Mouse (Mus musculus): Measurements from ENCODE around the gene Dnajc24. TPM values are rescaled to one million over a fixed set of nuclear protein-coding genes. Genes with fewer than 3 reads are reported as not detected.

The Dnajc24 gene
- 10 to 100 TPM in 20 of 26 experiments, 1 to 10 TPM in 6; 2.2 to 36.5 (median 18.3) TPM for total RNA-seq (2018; cell fraction: chromatin; rRNA removed)
- total RNA-seq (2018; cell fraction: cytosol; rRNA removed): 10 to 100 TPM; 10.4 to 17.5 (median 14.4) TPM
- total RNA-seq (2018; cell fraction: nucleus; rRNA removed): 10 to 100 TPM in 18 of 26 experiments, 1 to 10 TPM in 8; 3.6 to 37.6 (median 17.2) TPM
- 8.9 to 19.4 TPM (median 13.6 TPM) in 3 replicates for polyA plus RNA-seq (2018)

GRCm38 (mm10) chr2:106002835-106003739 lies at the start of gene Dnajc24:
Gene Dnajc24 (minus strand): TSS chr2:106003549.
- peak within 1 kb of the TSS; percentile 79 for H3K4me3 ChIP-seq (ENCODE audit: inconsistent target)
- no peaks in the 10 kb centered on the region for H3K36me3 ChIP-seq (ENCODE audit: inconsistent target)
- H3K79me2 ChIP-seq (ENCODE audit: inconsistent target): no peaks in the 10 kb centered on the region; the same call in 1 of the 2 replicates
- H3K27ac ChIP-seq: peak within 1 kb of the TSS; percentile 28
- 2% methylated on average over 43 of the region's 44 CpGs for WGBS (ENCODE audit: missing documents)

GRCm38 (mm10) chr2:106046686-106047085 lies 43.3 kb upstream of the Dnajc24 start:
- H3K4me3 ChIP-seq (ENCODE audit: inconsistent target): no peak overlapping the region
- no peaks in the 10 kb centered on the region for H3K36me3 ChIP-seq (ENCODE audit: inconsistent target)
- H3K27ac ChIP-seq: no peak overlapping the region
- no peaks in the 10 kb centered on the region for H3K79me2 ChIP-seq (ENCODE audit: inconsistent target)
- 86% methylated on average over 4 of the region's 4 CpGs for WGBS (ENCODE audit: missing documents)

GRCm38 (mm10) chr2:106042495-106042894 lies 39.1 kb upstream of the Dnajc24 start:
- no peaks in the 10 kb centered on the region for H3K36me3 ChIP-seq (ENCODE audit: inconsistent target)
- no peak overlapping the region for H3K27ac ChIP-seq
- H3K4me3 ChIP-seq (ENCODE audit: inconsistent target): no peak overlapping the region
- WGBS (ENCODE audit: missing documents): 83% methylated on average over 7 of the region's 7 CpGs
- H3K79me2 ChIP-seq (ENCODE audit: inconsistent target): no peaks in the 10 kb centered on the region

GRCm38 (mm10) chr2:106041961-106042360 lies 38.6 kb upstream of the Dnajc24 start:
- Histone ChIP-seq H3K79me2 (ENCODE audit: inconsistent target) (no peaks in the 10 kb centered on the region), H3K36me3 (ENCODE audit: inconsistent target) (no peaks in the 10 kb centered on the region), H3K27ac (no peak overlapping the region), H3K4me3 (ENCODE audit: inconsistent target) (no peak overlapping the region)
- 86% methylated on average over 5 of the region's 5 CpGs for WGBS (ENCODE audit: missing documents)

- Histone ChIP-seq H3K36me3 (ENCODE audit: inconsistent target) (no peaks in the 10 kb centered on the region), H3K79me2 (ENCODE audit: inconsistent target) (no peaks in the 10 kb centered on the region), H3K27ac (no peak overlapping the region), H3K4me3 (ENCODE audit: inconsistent target) (no peak overlapping the region)
- 78% methylated on average over 4 of the region's 4 CpGs for WGBS (ENCODE audit: missing documents)
These were observed 34.9 kb upstream of the Dnajc24 start for GRCm38 (mm10) chr2:106038286-106038685.

GRCm38 (mm10) chr2:106024895-106025294 lies 21.5 kb upstream of the Dnajc24 start:
- H3K79me2 ChIP-seq (ENCODE audit: inconsistent target): no peaks in the 10 kb centered on the region
- no peak overlapping the region for H3K4me3 ChIP-seq (ENCODE audit: inconsistent target)
- 78% methylated on average over 3 of the region's 3 CpGs for whole genome bisulfite sequencing (ENCODE audit: missing documents)
- no peak overlapping the region for H3K27ac ChIP-seq
- H3K36me3 ChIP-seq (ENCODE audit: inconsistent target): no peaks in the 10 kb centered on the region

GRCm38 (mm10) chr2:106008415-106008814 lies 5.1 kb upstream of the Dnajc24 start:
- H3K36me3 ChIP-seq (ENCODE audit: inconsistent target): no peaks in the 10 kb centered on the region
- H3K27ac ChIP-seq: no peak overlapping the region
- H3K79me2 ChIP-seq (ENCODE audit: inconsistent target): no peaks in the 10 kb centered on the region
- 67% methylated on average over 2 of the region's 2 CpGs for WGBS (ENCODE audit: missing documents)
- H3K4me3 ChIP-seq (ENCODE audit: inconsistent target): no peak overlapping the region

GRCm38 (mm10) chr2:105987999-105988398 lies 15.3 kb downstream of the Dnajc24 start:
- 60% methylated on average over 2 of the region's 2 CpGs for WGBS (ENCODE audit: missing documents)
- no peak overlapping the region for H3K4me3 ChIP-seq (ENCODE audit: inconsistent target)
- H3K36me3 ChIP-seq (ENCODE audit: inconsistent target): no peaks in the 10 kb centered on the region
- no peak overlapping the region for H3K27ac ChIP-seq
- no peaks in the 10 kb centered on the region; the same call in 1 of the 2 replicates for H3K79me2 ChIP-seq (ENCODE audit: inconsistent target)

- H3K36me3 ChIP-seq (ENCODE audit: inconsistent target): no peaks in the 10 kb centered on the region
- H3K4me3 ChIP-seq (ENCODE audit: inconsistent target): no peak overlapping the region
- H3K27ac ChIP-seq: no peak overlapping the region
- no peaks in the 10 kb centered on the region; the same call in 1 of the 2 replicates for H3K79me2 ChIP-seq (ENCODE audit: inconsistent target)
- 86% methylated on average over 1 of the region's 1 CpGs for WGBS (ENCODE audit: missing documents)
These were observed 16.2 kb downstream of the Dnajc24 start for GRCm38 (mm10) chr2:105987131-105987530.

GRCm38 (mm10) chr2:105985206-105985605 lies 18.1 kb downstream of the Dnajc24 start:
- Histone ChIP-seq H3K4me3 (ENCODE audit: inconsistent target) (no peak overlapping the region), H3K27ac (no peak overlapping the region), H3K36me3 (ENCODE audit: inconsistent target) (no peaks in the 10 kb centered on the region), H3K79me2 (ENCODE audit: inconsistent target) (no peaks in the 10 kb centered on the region; the same call in 1 of the 2 replicates)
- WGBS (ENCODE audit: missing documents): 94% methylated on average over 7 of the region's 7 CpGs

GRCm38 (mm10) chr2:105978065-105978464 lies 25.3 kb downstream of the Dnajc24 start:
- Histone ChIP-seq H3K36me3 (ENCODE audit: inconsistent target) (no peaks in the 10 kb centered on the region), H3K4me3 (ENCODE audit: inconsistent target) (no peak overlapping the region), H3K27ac (no peak overlapping the region), H3K79me2 (ENCODE audit: inconsistent target) (no peaks in the 10 kb centered on the region)
- 100% methylated on average over 2 of the region's 2 CpGs for WGBS (ENCODE audit: missing documents)

GRCm38 (mm10) chr2:105973941-105974340 lies 29.4 kb downstream of the Dnajc24 start:
- Histone ChIP-seq H3K4me3 (ENCODE audit: inconsistent target) (no peak overlapping the region), H3K36me3 (ENCODE audit: inconsistent target) (no peaks in the 10 kb centered on the region), H3K79me2 (ENCODE audit: inconsistent target) (no peaks in the 10 kb centered on the region), H3K27ac (no peak overlapping the region)
- WGBS (ENCODE audit: missing documents): 89% methylated on average over 1 of the region's 2 CpGs

GRCm38 (mm10) chr2:105963447-105963846 lies 39.9 kb downstream of the Dnajc24 start:
- WGBS (ENCODE audit: missing documents): 100% methylated on average over 1 of the region's 1 CpGs

GRCm38 (mm10) chr2:105953862-105954261 lies 49.5 kb downstream of the Dnajc24 start:
- Histone ChIP-seq H3K79me2 (ENCODE audit: inconsistent target) (no peaks in the 10 kb centered on the region), H3K4me3 (ENCODE audit: inconsistent target) (no peak overlapping the region), H3K36me3 (ENCODE audit: inconsistent target) (no peaks in the 10 kb centered on the region), H3K27ac (no peak overlapping the region)
- WGBS (ENCODE audit: missing documents): 95% methylated on average over 4 of the region's 4 CpGs

More at GRCm38 (mm10) chr2:105963447-105963846, 39.9 kb downstream of the Dnajc24 start:
- Histone ChIP-seq H3K79me2 (ENCODE audit: inconsistent target) (no peaks in the 10 kb centered on the region), H3K4me3 (ENCODE audit: inconsistent target) (no peak overlapping the region), H3K27ac (no peak overlapping the region), H3K36me3 (ENCODE audit: inconsistent target) (peaks cover 6% of the 10 kb centered on the region; the same call in 1 of the 2 replicates)

- Histone ChIP-seq H3K36me3 (ENCODE audit: inconsistent target) (no peaks in the 10 kb centered on the region), H3K4me3 (ENCODE audit: inconsistent target) (no peak overlapping the region), H3K79me2 (ENCODE audit: inconsistent target) (no peaks in the 10 kb centered on the region), H3K27ac (no peak overlapping the region)
- 89% methylated on average over 1 of the region's 1 CpGs for WGBS (ENCODE audit: missing documents)
These were observed 51.9 kb downstream of the Dnajc24 start for GRCm38 (mm10) chr2:105951350-105951940.
